Mouse (Mus musculus): ENCODE data around the gene Gm3012. TPM values are rescaled to one million over a fixed set of nuclear protein-coding genes. Genes with fewer than 3 reads are reported as not detected.
"Not testable (repeated sequence)": the region's sequence is repeated elsewhere in the genome, so short reads cannot be mapped to it uniquely, and the experiment has no call there.

Gm3012 gene
- polyA plus RNA-seq (2015; fragmentation: Nextera tagmentation; extraction: Ambion mirVana) = not detected in 2 replicates

- H3K4me3 ChIP-seq (ENCODE audit: low read depth, low read length); H3K27ac ChIP-seq (ENCODE audit: low read depth, low read length); H3K27me3 ChIP-seq (replicated peaks; ENCODE audit: control insufficient read depth, insufficient read depth, low read length); H3K4me2 ChIP-seq (replicated peaks; ENCODE audit: low read depth); H3K4me1 ChIP-seq (replicated peaks; ENCODE audit: control insufficient read depth, insufficient read depth, low read length); ATAC-seq; H3K9ac ChIP-seq (ENCODE audit: low read depth, low read length); H3K36me3 ChIP-seq (ENCODE audit: control insufficient read depth, insufficient read depth); H3K9me3 ChIP-seq (ENCODE audit: control insufficient read depth): not testable (repeated sequence)
- WGBS = no CpG with 5 or more reads among the region's 2 CpGs
Observed at GRCm38 (mm10) chr14:3634212-3634611, at the start of gene Gm3012. Gene Gm3012 (plus strand): TSS chr14:3634512.

DNA sequence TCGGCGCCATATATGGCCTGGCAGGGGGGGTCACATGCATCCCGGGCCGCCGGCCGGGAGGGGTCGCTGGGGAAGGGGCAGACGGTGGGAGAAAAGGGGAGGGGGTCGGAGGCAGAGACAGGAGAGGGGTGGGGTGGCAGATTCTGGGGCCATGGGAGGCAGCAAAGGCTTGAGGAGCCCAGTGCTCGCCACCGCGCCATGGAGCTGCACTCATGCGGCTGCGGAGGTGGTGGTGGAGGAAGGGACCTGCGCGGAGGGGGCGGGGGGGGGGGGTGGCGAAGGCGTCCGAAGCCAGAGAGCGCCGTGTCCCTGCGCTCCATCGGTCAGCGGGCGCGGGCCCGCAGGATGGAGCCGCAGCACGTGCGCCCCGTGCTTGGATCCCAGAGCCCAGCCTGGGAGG, 17.4 kb downstream of the Gm3012 start, which contains the start of gene Gm3020:
TSS of gene Gm3020 (plus strand) at position 301 of the 400 bp plus-strand sequence.
- H3K27ac ChIP-seq (ENCODE audit: low read depth, low read length); H3K4me2 ChIP-seq (replicated peaks; ENCODE audit: low read depth); H3K9ac ChIP-seq (ENCODE audit: low read depth, low read length); H3K4me3 ChIP-seq (ENCODE audit: low read depth, low read length); H3K36me3 ChIP-seq (ENCODE audit: control insufficient read depth, insufficient read depth); H3K27me3 ChIP-seq (replicated peaks; ENCODE audit: control insufficient read depth, insufficient read depth, low read length); H3K4me1 ChIP-seq (replicated peaks; ENCODE audit: control insufficient read depth, insufficient read depth, low read length); ATAC-seq; H3K9me3 ChIP-seq (ENCODE audit: control insufficient read depth): not testable (repeated sequence)
- WGBS = no CpG with 5 or more reads among the region's 32 CpGs

DNA sequence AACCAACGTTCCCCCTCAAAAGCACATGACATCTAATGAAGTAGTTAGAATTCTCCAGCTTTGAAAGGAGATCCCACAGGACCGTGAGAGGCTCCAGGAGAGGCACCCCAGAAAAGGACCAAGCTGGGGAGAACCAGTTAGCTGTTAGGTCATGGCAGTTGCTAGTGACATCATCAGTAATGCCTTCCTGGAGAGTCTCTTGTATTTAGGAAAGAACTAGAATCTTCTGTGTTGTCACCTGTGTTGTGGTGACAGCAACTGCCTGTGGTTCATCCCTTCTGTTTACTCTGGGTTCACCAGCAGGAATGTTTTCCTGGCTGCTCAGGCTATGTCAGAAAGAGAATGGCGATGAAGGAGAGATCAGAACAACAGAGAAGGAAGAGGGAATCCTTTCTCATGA, 54.2 kb downstream of the Gm3012 start, which contains the start of gene Gm3043:
TSS of gene Gm3043 (plus strand) at position 301 of the 400 bp plus-strand sequence.
- not testable (repeated sequence) for H3K9me3 ChIP-seq (ENCODE audit: control insufficient read depth); H3K27ac ChIP-seq (ENCODE audit: low read depth, low read length); ATAC-seq; H3K27me3 ChIP-seq (replicated peaks; ENCODE audit: control insufficient read depth, insufficient read depth, low read length); H3K36me3 ChIP-seq (ENCODE audit: control insufficient read depth, insufficient read depth); H3K4me2 ChIP-seq (replicated peaks; ENCODE audit: low read depth); H3K4me1 ChIP-seq (replicated peaks; ENCODE audit: control insufficient read depth, insufficient read depth, low read length); H3K9ac ChIP-seq (ENCODE audit: low read depth, low read length); H3K4me3 ChIP-seq (ENCODE audit: low read depth, low read length)
- WGBS = no CpG with 5 or more reads among the region's 3 CpGs

Other genes with a start within 250 kb of the Gm3012 start
- gene Gm10413, start 239.4 kb upstream of the Gm3012 start, polyA plus RNA-seq (2015; fragmentation: Nextera tagmentation; extraction: Ambion mirVana) = not detected in 2 replicates
- 0.09 and 0.12 TPM in 2 replicates for gene Gm10409, start 221.9 kb upstream of the Gm3012 start, polyA plus RNA-seq (2015; fragmentation: Nextera tagmentation; extraction: Ambion mirVana)
- gene Gm3005, start 206.4 kb upstream of the Gm3012 start, polyA plus RNA-seq (2015; fragmentation: Nextera tagmentation; extraction: Ambion mirVana) = not detected in 2 replicates
- gene Gm10408, start 185.1 kb upstream of the Gm3012 start, polyA plus RNA-seq (2015; fragmentation: Nextera tagmentation; extraction: Ambion mirVana) = 0.09 TPM in 1 of 2 replicates, not detected in the other
- gene Gm3020, start 17.5 kb downstream of the Gm3012 start, polyA plus RNA-seq (2015; fragmentation: Nextera tagmentation; extraction: Ambion mirVana) = 0.09 and 0.12 TPM in 2 replicates
- not detected in 2 replicates for gene Gm3043, start 54.3 kb downstream of the Gm3012 start, polyA plus RNA-seq (2015; fragmentation: Nextera tagmentation; extraction: Ambion mirVana)
- gene Gm3002, start 175.6 kb downstream of the Gm3012 start, polyA plus RNA-seq (2015; fragmentation: Nextera tagmentation; extraction: Ambion mirVana) = not detected in 2 replicates
- 0.12 TPM in 1 of 2 replicates, not detected in the other for gene Gm3033, start 211.7 kb downstream of the Gm3012 start, polyA plus RNA-seq (2015; fragmentation: Nextera tagmentation; extraction: Ambion mirVana)
- not detected in 2 replicates for gene Gm2916, start 249.7 kb downstream of the Gm3012 start, polyA plus RNA-seq (2015; fragmentation: Nextera tagmentation; extraction: Ambion mirVana)